Mouse (Mus musculus) frontal cortex, adult 2 months (tissue): ENCODE results near the gene Pik3ip1. TPM values are rescaled to one million over a fixed set of nuclear protein-coding genes. Genes with fewer than 3 reads are reported as not detected.

Experiments
- DNase-seq, 2 experiments: peaks; one replicate each; pipeline ENCODE4 v3.0.0; 2022; ENCODE audit warnings: low spot score in 1 of 2; ENCODE audit errors: extremely low spot score in 1 of 2
- polyA plus RNA-seq: library from polyadenylated mRNA; depleted of rRNA; stranded (reverse); fragments of >200 nt; gene quantifications from 2 replicates; pipeline ENCODE4 v1.2.3, GENCODE M21; 2012; rRNA removed

The Pik3ip1 gene
- polyA plus RNA-seq, 1 experiment = 45.8 TPM

- no peak for DNase-seq
Measured at GRCm38 (mm10) chr11:3371599-3372295, 41.5 kb downstream of the Pik3ip1 start.

DNA sequence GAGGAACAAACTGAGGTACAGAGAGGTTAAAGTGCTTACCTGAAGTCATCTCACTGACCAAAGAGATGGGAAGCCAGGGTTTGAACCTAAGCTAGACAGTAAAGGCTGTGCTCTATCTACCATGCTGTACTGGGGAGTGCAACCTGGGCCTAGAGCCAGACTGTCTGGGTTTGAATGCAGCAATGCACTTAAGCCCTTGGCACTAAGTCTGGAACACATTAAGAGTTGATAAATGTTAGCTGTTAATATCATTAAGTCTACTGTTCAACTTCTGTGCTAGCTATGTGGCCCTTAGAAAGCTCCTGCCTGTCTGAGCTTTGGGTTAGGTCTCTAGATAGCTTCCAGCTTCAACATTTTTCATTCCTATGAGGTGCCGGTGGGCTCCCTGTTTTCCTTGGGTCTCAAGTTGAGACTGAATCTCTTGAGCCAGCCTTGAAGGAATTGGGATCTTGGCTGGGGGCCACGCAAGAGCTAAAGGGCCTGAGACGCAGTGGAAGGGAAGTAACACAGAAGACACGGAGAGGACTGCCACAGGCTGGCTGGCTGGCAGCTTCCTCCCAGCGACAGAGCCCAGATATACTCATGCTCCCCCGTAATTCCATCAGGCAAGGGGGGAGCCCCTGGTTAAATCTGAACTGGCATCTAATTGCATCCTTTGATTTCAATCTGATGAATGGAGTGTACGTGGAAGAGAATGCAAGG, 43.5 kb downstream of the Pik3ip1 start:
- DNase-seq = peak in 1 of 2 experiments; percentile 17

DNA sequence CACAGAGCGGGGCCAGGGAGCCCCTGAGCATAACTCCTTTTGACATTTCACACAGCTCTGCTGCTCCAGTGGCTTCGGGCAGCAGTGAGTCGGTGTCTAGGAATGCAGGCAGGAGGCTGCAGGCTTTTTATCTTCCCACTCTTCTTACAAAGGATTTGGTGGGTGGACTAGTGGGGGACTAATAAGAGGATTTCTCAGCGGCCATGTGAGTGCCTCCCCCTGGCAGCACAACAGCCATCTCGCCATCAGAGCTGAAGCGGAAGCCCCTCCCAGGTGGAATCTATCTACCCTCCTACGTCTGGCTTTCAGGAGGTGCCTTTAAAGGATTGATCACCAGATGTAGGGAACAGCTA, 44.1 kb downstream of the Pik3ip1 start:
- DNase-seq = peak in 1 of 2 experiments; percentile 34

- no peak for DNase-seq
Measured at GRCm38 (mm10) chr11:3374741-3375140, 44.5 kb downstream of the Pik3ip1 start.

GRCm38 (mm10) chr11:3379427-3379826, 49.2 kb downstream of the Pik3ip1 start:
- no peak for DNase-seq

DNA sequence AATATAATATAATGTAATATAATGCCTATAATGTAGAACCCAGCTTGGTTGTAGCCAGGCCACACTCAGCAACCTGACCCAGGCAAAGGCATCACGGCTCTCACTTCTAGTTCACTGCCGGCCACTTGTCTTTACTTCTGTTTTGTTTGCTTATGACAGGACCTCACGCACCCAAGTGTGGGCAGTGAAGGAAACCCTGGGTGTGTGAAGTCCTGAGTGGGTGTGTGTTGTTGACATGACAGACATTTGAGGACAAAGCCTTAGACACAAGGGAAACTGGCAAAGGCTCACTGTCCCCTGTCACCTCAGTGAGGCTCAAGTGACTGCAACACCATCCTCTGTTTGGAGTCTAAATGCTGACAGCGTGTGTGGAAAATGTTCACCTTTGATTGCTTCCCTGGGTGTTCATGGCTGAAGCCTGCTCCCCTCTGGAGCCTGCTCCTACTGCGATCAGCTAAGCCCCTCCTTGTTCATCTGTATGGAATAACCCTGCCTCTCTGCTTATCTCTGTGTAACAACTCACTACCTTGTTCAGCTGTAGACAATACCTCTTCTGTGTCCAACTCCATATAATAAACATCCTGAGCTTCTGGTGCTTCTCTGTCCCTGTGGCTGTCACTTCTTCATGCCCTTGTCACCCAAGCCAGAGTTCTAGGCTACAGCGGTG, 51.1 kb downstream of the Pik3ip1 start:
- no peak for DNase-seq

DNA sequence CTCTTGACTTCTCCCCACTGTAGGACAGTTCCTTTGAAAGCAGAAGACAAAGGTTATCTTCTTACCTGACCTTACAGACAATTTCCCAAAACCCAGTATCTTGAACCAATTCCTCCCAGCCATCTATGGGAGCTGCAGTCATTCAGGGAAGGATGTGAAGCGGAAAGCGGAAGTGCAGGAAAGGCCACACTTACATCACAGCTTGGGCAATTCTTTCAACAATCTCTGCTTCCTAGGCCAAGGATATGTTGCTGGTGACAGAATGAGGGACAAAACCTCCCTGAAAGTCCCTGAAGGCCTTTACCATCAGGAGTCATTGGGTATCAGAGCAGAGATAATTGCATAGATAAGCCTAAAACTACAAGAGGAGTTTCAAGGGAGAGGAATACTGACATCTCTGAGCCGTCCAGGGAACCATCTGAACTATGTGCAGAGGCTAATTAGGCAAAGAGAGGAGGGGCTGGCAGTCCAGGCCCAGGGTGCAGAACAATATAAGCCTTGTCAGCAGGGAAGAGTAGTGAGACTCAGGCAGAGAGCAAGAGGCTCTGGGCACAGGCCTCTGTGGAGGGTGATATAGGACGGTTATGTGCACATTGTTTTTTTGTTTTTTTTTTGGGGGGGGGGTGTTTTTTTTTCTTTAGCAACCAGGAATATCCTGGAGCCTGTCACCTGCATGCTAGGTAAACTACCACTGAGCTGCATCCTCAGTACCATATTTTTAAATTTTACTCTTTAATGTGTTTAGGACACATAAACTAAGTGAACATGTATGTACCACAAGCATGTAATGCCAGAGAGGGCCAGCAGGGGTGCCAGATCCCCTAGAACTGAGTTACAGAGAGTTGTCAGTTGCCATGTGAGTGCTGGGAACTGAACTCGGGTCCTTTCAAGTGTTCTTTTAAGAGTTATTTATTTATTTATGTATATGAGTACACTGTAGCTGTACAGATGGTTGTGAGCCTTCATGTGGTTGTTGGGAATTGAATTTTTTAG, 52.7 kb downstream of the Pik3ip1 start:
- DNase-seq = no peak

DNA sequence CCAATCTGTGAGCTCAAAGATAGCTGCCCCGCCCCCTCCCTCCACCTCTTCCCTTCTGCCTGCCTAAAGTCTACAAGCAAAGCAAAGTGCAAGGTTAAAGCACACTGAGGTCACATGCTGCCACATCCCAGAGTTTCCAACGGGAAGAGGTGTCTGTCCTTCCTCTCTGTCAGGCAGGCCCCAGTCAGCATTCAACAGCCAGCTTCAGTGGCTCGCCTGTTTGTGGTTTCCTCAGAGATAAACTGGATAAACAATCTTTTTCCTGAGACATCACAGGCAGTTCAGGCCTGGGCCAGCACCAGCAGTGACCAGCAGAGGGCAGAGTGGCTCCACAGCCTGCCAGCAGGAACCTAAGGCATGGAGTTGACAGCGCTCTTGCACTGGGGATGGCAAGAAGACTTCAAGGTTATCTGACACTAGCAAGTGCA, 56.8 kb downstream of the Pik3ip1 start:
- peak; percentile 51 to 94 for DNase-seq

GRCm38 (mm10) chr11:3387482-3388196, 57.4 kb downstream of the Pik3ip1 start:
- no peak for DNase-seq

GRCm38 (mm10) chr11:3389996-3390395, 59.8 kb downstream of the Pik3ip1 start:
- no peak for DNase-seq

DNA sequence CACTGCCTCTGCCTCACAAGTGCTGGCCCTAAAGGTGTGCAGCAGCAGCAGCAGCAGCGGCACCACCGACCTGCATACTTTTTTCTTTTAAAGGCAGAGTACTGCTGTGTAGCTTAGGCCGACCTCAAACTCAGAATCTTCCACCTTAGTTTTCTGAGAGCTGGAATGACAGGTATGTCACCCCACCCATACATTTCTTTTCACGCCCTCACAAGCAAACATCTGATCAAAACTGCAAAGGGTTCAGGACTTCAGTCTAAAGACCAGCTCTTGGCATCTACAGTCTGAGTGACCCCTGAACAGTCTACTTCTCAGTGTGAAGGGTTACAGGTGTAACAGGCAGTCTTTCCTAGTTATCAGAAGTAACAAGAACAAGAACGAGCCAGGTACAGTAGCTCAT, 60.6 kb downstream of the Pik3ip1 start:
- DNase-seq = no peak

GRCm38 (mm10) chr11:3392526-3392925, 62.3 kb downstream of the Pik3ip1 start:
- no peak for DNase-seq

Other genes with a start within 250 kb of the Pik3ip1 start
- gene Sfi1, start 136.9 kb upstream of the Pik3ip1 start, polyA plus RNA-seq = 32.7 and 36.6 TPM in 2 replicates
- 55.0 and 55.6 TPM in 2 replicates for gene Eif4enif1, start 128.0 kb upstream of the Pik3ip1 start, polyA plus RNA-seq
- 76.0 and 86.1 TPM in 2 replicates for gene Drg1, start 64.0 kb upstream of the Pik3ip1 start, polyA plus RNA-seq
- 33.0 and 33.9 TPM in 2 replicates for gene Patz1, start 41.5 kb upstream of the Pik3ip1 start, polyA plus RNA-seq
- 179 TPM in 2 replicates for gene Limk2, start 78.8 kb downstream of the Pik3ip1 start, polyA plus RNA-seq
- 29.5 and 31.6 TPM in 2 replicates for gene Rnf185, start 122.0 kb downstream of the Pik3ip1 start, polyA plus RNA-seq
- 3.1 TPM in 2 replicates for gene Pla2g3, start 157.9 kb downstream of the Pik3ip1 start, polyA plus RNA-seq
- 147 and 157 TPM in 2 replicates for gene Inpp5j, start 174.4 kb downstream of the Pik3ip1 start, polyA plus RNA-seq
- gene Selenom, start 184.3 kb downstream of the Pik3ip1 start, polyA plus RNA-seq = 344 and 400 TPM in 2 replicates
- 6.8 and 7.2 TPM in 2 replicates for gene Smtn, start 210.2 kb downstream of the Pik3ip1 start, polyA plus RNA-seq